Mouse (Mus musculus) forebrain, postnatal 0 days (tissue): ENCODE data around the gene Rfesd. TPM values are rescaled to one million over a fixed set of nuclear protein-coding genes. Genes with fewer than 3 reads are reported as not detected.

Experiments
- ATAC-seq: fragments of 200-750 bp; cut with Nextera tagmentation; 2 replicates; pipeline ENCODE4 v1.8.0; 2017; ENCODE audit warnings: mild to moderate bottlenecking, moderate library complexity
- DNase-seq: peaks from one replicate; pipeline ENCODE4 v3.0.0-alpha.2; 2015
- H3K27ac ChIP-seq: fragments of 300-500 bp; sonication (generic); 2 replicates; pipeline ENCODE4 v1.5.1; 2014; ENCODE audit warnings: low read depth, mild to moderate bottlenecking, antibody characterized with exemption, low read length, moderate library complexity, mixed read lengths
- H3K27me3 ChIP-seq: fragments of 300-500 bp; sonication (generic); 2 replicates; pipeline ENCODE4 v1.6.1; 2014; ENCODE audit warnings: mild to moderate bottlenecking, low read length, mixed read lengths; ENCODE audit not compliant: insufficient read depth
- H3K36me3 ChIP-seq: fragments of 300-500 bp; sonication (generic); 2 replicates; pipeline ENCODE4 v1.6.1; 2014; ENCODE audit warnings: mild to moderate bottlenecking, moderate library complexity; ENCODE audit not compliant: insufficient read depth
- H3K4me1 ChIP-seq: fragments of 300-500 bp; sonication (generic); 2 replicates; pipeline ENCODE4 v1.6.1; 2014; ENCODE audit warnings: antibody characterized with exemption; ENCODE audit not compliant: insufficient read depth
- H3K4me2 ChIP-seq: fragments of 300-500 bp; sonication (generic); 2 replicates; pipeline ENCODE4 v1.6.1; 2014; ENCODE audit warnings: low read depth, mild to moderate bottlenecking, moderate library complexity
- H3K4me3 ChIP-seq: fragments of 300-500 bp; sonication (generic); 2 replicates; pipeline ENCODE4 v1.5.1; 2014; ENCODE audit warnings: low read depth, low read length, mixed read lengths
- H3K9ac ChIP-seq: fragments of 300-500 bp; sonication (generic); 2 replicates; pipeline ENCODE4 v1.6.1; 2014; ENCODE audit warnings: mild to moderate bottlenecking
- H3K9me3 ChIP-seq: fragments of 300-500 bp; sonication (generic); 2 replicates; pipeline ENCODE4 v1.6.1; 2016; ENCODE audit warnings: low read length
- CTCF ChIP-seq: sonication (generic); IDR thresholded peaks from 2 replicates; pipeline ENCODE4 v1.5.1; 2016; ENCODE audit warnings: antibody characterized with exemption, control low read depth, low read depth
- WGBS: fragments of 180-500 bp; shearing (Covaris S2); extraction: QIAGEN DNeasy Blood & Tissue Kit; methylation state at CpG from one replicate; pipeline ENCODE4 v1.1.7; 2014; 5-methylcytosine and 5-hydroxymethylcytosine counted together
- polyA plus RNA-seq: library from polyadenylated mRNA; unstranded; fragments of >200 nt; fragmentation: Nextera tagmentation; extraction: Ambion mirVana; gene quantifications from 2 replicates; pipeline ENCODE4 v1.2.1, GENCODE M21; 2015
- total RNA-seq: library from RNA; depleted of rRNA; stranded (reverse); fragments of >200 nt; gene quantifications from 2 replicates; pipeline ENCODE4 v1.2.3, GENCODE M21; 2014

The Rfesd gene
- total and polyA plus RNA-seq, 2 experiments from 2014 or later = 22.1 to 23.4 TPM

DNA sequence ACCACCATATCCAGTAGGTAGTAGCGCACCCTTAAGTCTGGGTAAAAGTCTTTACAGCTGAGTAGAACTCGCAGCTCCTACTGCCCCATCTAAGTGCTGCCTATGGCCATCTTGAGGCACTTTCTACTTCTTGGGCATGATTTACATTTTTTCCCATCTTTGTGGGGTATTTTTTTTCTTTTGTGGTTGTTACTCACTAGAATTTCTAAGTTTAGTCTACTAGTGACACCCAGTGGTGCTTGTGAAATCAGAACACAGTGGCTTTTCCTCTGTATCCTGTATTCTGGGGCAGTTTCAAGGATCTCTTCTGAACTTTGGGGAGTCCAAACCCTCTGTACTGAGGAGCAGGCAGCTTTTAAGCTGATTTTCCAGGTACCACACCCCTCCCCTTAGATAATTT, 3.3 kb upstream of the Rfesd start:
- H3K4me1 ChIP-seq = peaks cover 5% of the 10 kb centered on the region; the same call in 1 of the 2 replicates
- TF ChIP-seq CTCF = peak; percentile 42
- no peaks in the 10 kb centered on the region for H3K9me3 ChIP-seq
- DNase-seq (peak; percentile 37), ATAC-seq (no peak)
- H3K4me3 ChIP-seq = no peak overlapping the region
- H3K4me2 ChIP-seq = no peak overlapping the region
- H3K27me3 ChIP-seq = no peaks in the 10 kb centered on the region
- WGBS = 97% methylated on average over 2 of the region's 2 CpGs
- H3K27ac ChIP-seq = no peak overlapping the region
- H3K36me3 ChIP-seq = no peaks in the 10 kb centered on the region
- no peak overlapping the region for H3K9ac ChIP-seq

DNA sequence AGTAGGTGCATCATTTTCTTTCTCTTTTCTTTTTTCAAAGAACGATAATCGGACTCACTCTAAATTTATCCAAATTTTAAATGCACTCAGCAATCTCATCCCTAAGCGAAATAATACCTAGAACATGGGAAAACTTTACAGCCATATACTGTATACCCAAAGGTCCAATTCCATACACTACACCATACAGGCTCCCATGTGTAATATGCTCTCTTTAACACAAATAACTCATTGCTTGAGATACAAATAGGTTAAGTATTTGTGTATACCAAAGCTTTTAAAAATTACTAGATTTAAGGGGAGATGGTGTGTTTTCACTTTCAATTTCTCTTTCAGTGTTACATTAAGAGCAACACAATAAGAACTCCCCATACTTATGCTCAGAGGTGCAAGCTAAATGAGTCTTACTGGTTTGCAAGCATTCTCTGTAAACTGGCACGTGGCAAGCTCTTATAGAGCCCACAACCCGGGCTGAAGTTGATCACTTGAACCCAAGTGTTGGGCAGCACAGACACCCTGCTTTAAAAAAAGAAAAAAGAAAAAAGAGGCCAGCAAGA, 403 bp upstream of the Rfesd start:
- Histone ChIP-seq H3K4me1 (peaks cover 5% of the 10 kb centered on the region; the same call in 1 of the 2 replicates), H3K36me3 (no peaks in the 10 kb centered on the region), H3K9me3 (no peaks in the 10 kb centered on the region), H3K4me2 (peak overlapping the region; percentile 80), H3K27ac (no peak overlapping the region), H3K9ac (peak overlapping the region; percentile 96; the same call in 1 of the 2 replicates), H3K27me3 (no peaks in the 10 kb centered on the region), H3K4me3 (peak overlapping the region; percentile 77)
- WGBS = 42% methylated on average over 5 of the region's 5 CpGs
- ATAC-seq = peak; percentile 40
- no peak for DNase-seq
- TF ChIP-seq CTCF = no peak

DNA sequence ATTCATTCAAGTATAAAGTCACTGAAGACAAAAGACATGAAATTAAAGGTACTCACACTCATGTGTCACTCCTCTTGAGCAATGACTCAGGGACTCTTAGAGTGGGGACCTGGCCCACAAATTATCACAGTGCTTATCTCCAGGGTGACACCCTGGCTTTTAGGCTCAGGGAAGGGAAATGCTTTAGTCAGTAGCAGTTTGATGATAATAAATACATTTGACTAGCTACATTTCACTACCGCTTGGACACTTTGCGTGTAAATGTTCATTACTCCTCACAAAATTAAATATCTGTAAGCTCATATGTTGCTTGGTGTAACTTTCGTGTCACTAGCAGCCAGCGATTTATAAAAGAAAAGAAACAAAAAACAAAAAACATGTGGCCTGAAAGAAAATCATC, 1.1 kb downstream of the Rfesd start:
- no peaks in the 10 kb centered on the region for H3K9me3 ChIP-seq
- H3K4me1 ChIP-seq = peaks cover 5% of the 10 kb centered on the region; the same call in 1 of the 2 replicates
- 70% methylated on average over 4 of the region's 4 CpGs for WGBS
- H3K9ac ChIP-seq = peak overlapping the region; percentile 96
- H3K27me3 ChIP-seq = no peaks in the 10 kb centered on the region
- peak overlapping the region; percentile 80 for H3K4me2 ChIP-seq
- TF ChIP-seq CTCF = no peak
- H3K36me3 ChIP-seq = no peaks in the 10 kb centered on the region
- DNase-seq = no peak
- ATAC-seq = no peak
- peak overlapping the region; percentile 96 for H3K27ac ChIP-seq
- H3K4me3 ChIP-seq = peak overlapping the region; percentile 77

DNA sequence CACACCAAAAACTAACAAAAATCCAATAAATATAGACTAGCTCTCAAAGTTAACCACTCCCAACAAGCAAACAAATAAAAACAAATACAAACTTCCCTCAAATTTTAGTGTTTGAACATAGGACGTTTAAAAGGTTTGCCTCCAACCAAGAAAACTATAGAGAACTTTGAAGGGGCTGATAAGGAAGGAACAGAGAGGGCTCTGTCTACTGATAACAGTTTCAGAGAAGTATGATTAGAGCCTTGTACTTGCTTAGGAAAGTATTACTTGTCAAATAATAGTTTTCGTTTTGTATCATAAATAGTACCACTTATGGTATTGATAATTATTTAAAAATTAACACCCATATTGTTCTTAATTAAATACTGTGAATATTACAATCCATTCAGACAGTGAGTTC, 4.0 kb downstream of the Rfesd start:
- DNase-seq (no peak), ATAC-seq (no peak)
- H3K27ac ChIP-seq = no peak overlapping the region
- WGBS = 82% methylated on average over 2 of the region's 2 CpGs
- TF ChIP-seq CTCF = no peak
- no peak overlapping the region for H3K4me2 ChIP-seq
- peaks cover 5% of the 10 kb centered on the region; the same call in 1 of the 2 replicates for H3K4me1 ChIP-seq
- H3K27me3 ChIP-seq = no peaks in the 10 kb centered on the region
- H3K4me3 ChIP-seq = no peak overlapping the region
- H3K36me3 ChIP-seq = no peaks in the 10 kb centered on the region
- no peak overlapping the region for H3K9ac ChIP-seq
- H3K9me3 ChIP-seq = no peaks in the 10 kb centered on the region

DNA sequence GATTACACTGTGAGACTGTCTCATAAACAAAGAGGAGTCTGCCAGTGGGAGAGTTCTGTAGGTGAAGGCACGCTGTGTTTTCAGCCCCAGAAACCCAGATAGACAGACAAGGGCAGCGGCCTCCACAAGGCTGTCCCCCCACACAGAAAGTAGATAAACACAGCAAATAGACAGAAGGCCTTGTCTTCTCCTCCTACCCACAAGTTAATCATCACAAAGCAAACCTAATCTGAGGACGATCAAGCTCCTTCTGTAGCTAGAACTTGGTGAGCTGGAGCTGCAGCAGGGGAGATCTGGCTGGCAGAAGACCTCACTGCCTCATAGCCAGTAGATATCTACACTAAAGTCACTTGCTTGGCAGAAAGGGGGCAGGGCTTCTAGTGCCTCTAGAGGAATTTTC, 15.2 kb downstream of the Rfesd start:
- Histone ChIP-seq H3K36me3 (0 out of 2 replicates have a peak, but pooled peaks cover 4% of the 10 kb centered on the region), H3K27me3 (no peaks in the 10 kb centered on the region), H3K27ac (no peak overlapping the region), H3K4me1 (no peaks in the 10 kb centered on the region), H3K4me2 (no peak overlapping the region), H3K4me3 (no peak overlapping the region), H3K9ac (no peak overlapping the region), H3K9me3 (no peaks in the 10 kb centered on the region)
- WGBS = 94% methylated on average over 3 of the region's 3 CpGs
- TF ChIP-seq CTCF = no peak
- DNase-seq (no peak), ATAC-seq (no peak)

DNA sequence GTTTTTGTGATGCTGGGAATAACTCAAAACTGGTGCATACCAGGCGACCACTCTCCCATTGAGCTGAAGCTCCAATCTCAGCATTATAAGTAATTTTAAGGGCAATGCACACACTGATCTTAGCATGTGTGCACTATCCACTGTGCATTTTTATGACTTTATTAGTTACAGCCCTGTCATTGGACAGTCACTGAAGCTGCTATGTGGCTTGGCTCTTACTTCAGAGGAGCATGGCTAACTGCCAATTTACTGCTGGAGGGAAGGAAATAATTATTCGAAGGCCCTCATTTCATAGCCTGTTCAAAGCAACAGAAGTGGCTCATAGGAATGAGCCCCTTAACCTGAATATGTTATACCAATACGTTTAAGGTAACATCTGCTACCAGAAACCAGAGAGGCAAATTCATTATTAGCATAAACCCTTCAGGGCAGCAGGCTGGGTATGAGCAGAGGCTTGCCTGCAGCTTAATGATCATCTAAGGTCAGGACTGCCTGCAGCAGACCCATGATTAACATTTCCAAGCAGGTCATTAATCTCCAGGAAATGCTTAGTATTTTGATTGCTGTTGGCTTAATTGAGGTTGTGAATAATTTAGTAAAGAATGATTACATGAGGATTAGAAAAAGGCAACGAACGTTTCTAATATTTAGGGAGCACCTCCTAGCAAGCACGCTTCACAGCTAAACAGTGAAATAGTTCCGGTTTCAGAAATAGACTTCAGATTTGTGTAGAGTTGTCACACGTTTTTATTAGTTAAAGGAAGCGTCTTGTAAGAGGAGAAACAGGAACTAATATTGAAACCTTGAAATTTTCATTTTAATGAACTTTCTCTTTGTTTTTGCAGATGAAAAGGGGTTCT, 26.1 kb downstream of the Rfesd start:
- DNase-seq (peak; percentile 35), ATAC-seq (peak; percentile 83)
- Histone ChIP-seq H3K9me3 (peaks cover 10% of the 10 kb centered on the region; the same call in 1 of the 2 replicates), H3K4me2 (no peak overlapping the region), H3K9ac (no peak overlapping the region), H3K4me1 (0 out of 2 replicates have a peak, but pooled peaks cover 3% of the 10 kb centered on the region), H3K36me3 (no peaks in the 10 kb centered on the region), H3K4me3 (no peak overlapping the region), H3K27me3 (no peaks in the 10 kb centered on the region), H3K27ac (no peak overlapping the region)
- TF ChIP-seq CTCF = no peak
- 15% methylated on average over 9 of the region's 9 CpGs for WGBS

DNA sequence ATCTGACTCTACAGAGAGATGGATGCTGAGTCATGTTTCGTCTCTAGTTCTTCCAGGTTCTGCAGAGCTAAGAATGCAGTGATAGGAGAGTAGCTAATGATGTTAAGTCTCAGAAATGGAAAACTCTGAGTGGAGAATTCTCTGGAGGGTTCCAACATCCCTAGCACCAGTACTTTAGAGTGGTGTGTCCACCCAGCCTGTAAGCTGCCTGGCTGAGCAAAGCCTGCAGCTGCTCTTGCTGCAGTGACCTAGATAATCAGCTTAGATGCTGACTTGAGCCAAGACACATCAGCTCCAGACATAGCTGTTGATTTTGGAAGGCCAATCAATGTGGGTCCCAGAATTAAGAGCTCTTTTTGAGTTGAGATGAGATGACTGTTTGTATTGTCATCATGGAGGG, 30.4 kb downstream of the Rfesd start:
- 0 out of 2 replicates have a peak, but pooled peaks cover 3% of the 10 kb centered on the region for H3K4me1 ChIP-seq
- no peak for TF ChIP-seq CTCF
- ATAC-seq (peak; percentile 50; the same call in 1 of the 2 replicates), DNase-seq (no peak)
- 88% methylated on average over 1 of the region's 1 CpGs for WGBS
- no peaks in the 10 kb centered on the region for H3K27me3 ChIP-seq
- no peaks in the 10 kb centered on the region for H3K36me3 ChIP-seq
- no peak overlapping the region for H3K9ac ChIP-seq
- H3K27ac ChIP-seq = no peak overlapping the region
- no peak overlapping the region for H3K4me2 ChIP-seq
- no peaks in the 10 kb centered on the region for H3K9me3 ChIP-seq
- no peak overlapping the region for H3K4me3 ChIP-seq
